Comparison of ENCODE assay signal across 11 mouse cellular contexts in the genomic region with DNA sequence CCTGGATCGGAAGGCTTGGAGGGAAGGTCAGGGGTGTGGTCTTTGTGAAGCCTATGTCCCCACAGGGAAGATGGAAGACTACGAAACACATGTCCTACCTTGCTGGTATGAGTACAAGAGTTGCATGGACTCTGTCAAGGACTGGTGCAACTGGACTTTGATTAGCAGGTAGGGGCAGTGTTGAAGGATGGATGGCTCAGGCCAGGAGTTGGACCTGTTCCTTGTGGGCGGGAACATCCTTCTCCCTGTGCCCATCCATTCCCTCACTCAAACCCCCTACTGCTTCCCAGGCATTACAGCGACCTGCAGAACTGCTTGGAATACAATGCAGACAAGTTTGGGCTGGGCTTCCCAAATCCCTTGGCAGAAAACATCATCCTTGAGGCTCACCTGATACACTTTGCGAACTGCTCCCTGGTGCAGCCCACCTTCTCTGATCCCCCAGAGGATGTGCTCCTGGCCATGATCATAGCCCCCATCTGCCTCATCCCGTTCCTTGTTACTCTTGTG. TPM values are rescaled to one million over a fixed set of nuclear protein-coding genes. Genes with fewer than 3 reads are reported as not detected.
DNase-seq lines count a peak whose midpoint lies in the region; ATAC-seq and TF ChIP-seq lines count a peak whose summit lies in the region.
"Had no signal": no experiment of that assay in that cellular context is flagged by ENCODE, and none has a peak within 500 bp of the region (broad histone marks: within the 10 kb centered on the region; RNA-seq: fewer than 3 reads in every experiment).

No protein-coding gene starts in this region.

- peak overlapping the region; percentile 62 for H3K4me3 ChIP-seq in heart, postnatal 0 days (ENCODE audit: low read depth, low read length)
- H3K4me3 ChIP-seq in kidney, embryonic 15.5 days (replicated peaks) = peak overlapping the region; percentile 57
- peak overlapping the region; percentile 54 for H3K4me3 ChIP-seq in midbrain, postnatal 0 days (ENCODE audit: low read depth, low read length)

- H3K9ac ChIP-seq in heart, postnatal 0 days (replicated peaks; ENCODE audit: low read depth, low read length) = peak overlapping the region; percentile 70
- H3K9ac ChIP-seq in kidney, embryonic 15.5 days = peak overlapping the region; percentile 0; the same call in 1 of the 2 replicates
- no peak overlapping the region for H3K9ac ChIP-seq in midbrain, postnatal 0 days (replicated peaks; ENCODE audit: low read length, poor library complexity, severe bottlenecking)

- H3K27me3 ChIP-seq in heart, postnatal 0 days (ENCODE audit: control insufficient read depth, insufficient read depth, low read length) = peaks cover 23% of the 10 kb centered on the region
- no peaks in the 10 kb centered on the region for H3K27me3 ChIP-seq in kidney, embryonic 15.5 days
- H3K27me3 ChIP-seq in midbrain, postnatal 0 days (ENCODE audit: insufficient read depth, low read length) = 0 out of 2 replicates have a peak, but pooled peaks cover 6% of the 10 kb centered on the region

- peak overlapping the region; percentile 88 for H3K27ac ChIP-seq in heart, postnatal 0 days (ENCODE audit: low read depth)
- H3K27ac ChIP-seq in kidney, embryonic 15.5 days = peak overlapping the region; percentile 77
- H3K27ac ChIP-seq in midbrain, postnatal 0 days (ENCODE audit: low read depth, low read length) = no peak overlapping the region

- ATAC-seq in heart, postnatal 0 days (ENCODE audit: insufficient read depth, low read depth) = no peak
- ATAC-seq in kidney, embryonic 15.5 days (replicated peaks; ENCODE audit: low FRiP score) = no peak
- ATAC-seq in midbrain, postnatal 0 days (ENCODE audit: low FRiP score) = no peak
- no peak for ATAC-seq in megakaryocyte progenitor cell, adult 5-6 weeks (replicated peaks; ENCODE audit: poor library complexity)

- H3K4me2 ChIP-seq in heart, postnatal 0 days (ENCODE audit: low read depth, low read length) = peak overlapping the region; percentile 79
- H3K4me2 ChIP-seq in kidney, embryonic 15.5 days = peak overlapping the region; percentile 75
- peak overlapping the region; percentile 83 for H3K4me2 ChIP-seq in midbrain, postnatal 0 days (ENCODE audit: low read depth, low read length, poor library complexity, severe bottlenecking)

- peak; percentile 47 for DNase-seq in kidney, adult 18-20 months
- no peak for DNase-seq in kidney, postnatal 14 days
- no peak for DNase-seq in heart, postnatal 0 days (ENCODE audit: low spot score)
- no peak for DNase-seq in midbrain, postnatal 0 days (ENCODE audit: low spot score)
- no peak for DNase-seq in spleen, postnatal 10 days (ENCODE audit: low spot score in 2 of 2)
- no peak for DNase-seq in spleen, postnatal 4 days (ENCODE audit: low spot score in 2 of 2)
- DNase-seq: adrenal gland, postnatal 25 days; layer of hippocampus, postnatal 36 days had no signal

- 70% methylated on average over 6 of the region's 6 CpGs for WGBS in heart, postnatal 0 days
- WGBS in kidney, embryonic 15.5 days = 82% methylated on average over 6 of the region's 6 CpGs
- 87% methylated on average over 6 of the region's 6 CpGs for WGBS in midbrain, postnatal 0 days

- no peak for TF ChIP-seq CTCF in heart, postnatal 0 days (IDR thresholded peaks at IDR 0.05; ENCODE audit: low read depth)
- no peak for TF ChIP-seq CTCF in midbrain, postnatal 0 days (IDR thresholded peaks at IDR 0.05)

- H3K36me3 ChIP-seq in heart, postnatal 0 days (replicated peaks; ENCODE audit: control insufficient read depth, insufficient read depth, low read length) = no peaks in the 10 kb centered on the region
- H3K36me3 ChIP-seq in kidney, embryonic 15.5 days = no peaks in the 10 kb centered on the region
- H3K36me3 ChIP-seq in midbrain, postnatal 0 days (ENCODE audit: insufficient read depth, low read length) = no peaks in the 10 kb centered on the region

- H3K9me3 ChIP-seq in heart, postnatal 0 days (replicated peaks; ENCODE audit: control insufficient read depth, low read length) = no peaks in the 10 kb centered on the region
- no peaks in the 10 kb centered on the region for H3K9me3 ChIP-seq in kidney, embryonic 15.5 days (replicated peaks)
- H3K9me3 ChIP-seq in midbrain, postnatal 0 days (ENCODE audit: low read length) = no peaks in the 10 kb centered on the region

- H3K4me1 ChIP-seq in heart, postnatal 0 days (ENCODE audit: control insufficient read depth, insufficient read depth) = peaks cover 11% of the 10 kb centered on the region; the same call in 1 of the 2 replicates
- peaks cover 52% of the 10 kb centered on the region for H3K4me1 ChIP-seq in kidney, embryonic 15.5 days
- no peaks in the 10 kb centered on the region for H3K4me1 ChIP-seq in midbrain, postnatal 0 days (ENCODE audit: insufficient read depth, low read length)

- no peak for TF ChIP-seq EP300 in heart, postnatal 0 days (IDR thresholded peaks at IDR 0.05; ENCODE audit: low read depth)

RNA-seq across cellular contexts. Expression of gene Ramp2, which starts 1.7 kb away (rescaled TPM):
- 159 and 253 TPM in 2 replicates for total RNA-seq in heart, postnatal 0 days (2014; rRNA removed; ENCODE audit: low replicate concordance)
- polyA plus RNA-seq in heart, postnatal 0 days (2015; fragmentation: Nextera tagmentation; extraction: Ambion mirVana) = 181 and 182 TPM in 2 replicates
- polyA plus RNA-seq in kidney, embryonic 15.5 days (2015; fragmentation: Nextera tagmentation; extraction: Ambion mirVana) = 220 and 232 TPM in 2 replicates
- total RNA-seq in midbrain, postnatal 0 days (2014; rRNA removed) = 55.0 and 67.5 TPM in 2 replicates
- polyA plus RNA-seq in midbrain, postnatal 0 days (2015; fragmentation: Nextera tagmentation; extraction: Ambion mirVana) = 95.3 and 103 TPM in 2 replicates
- 0.88 TPM in 1 of 2 replicates, not detected in the other for total RNA-seq in megakaryocyte progenitor cell, adult 5-6 weeks (2015)
- 1.9 TPM in 1 of 2 replicates, not detected in the other for total RNA-seq in megakaryocyte progenitor cell, adult 5-6 weeks (2017)
- total RNA-seq: neutrophil, adult 5-6 weeks had no signal

RNA-seq across cellular contexts. Expression of gene Vps25, which starts 5.9 kb away (rescaled TPM):
- total RNA-seq in heart, postnatal 0 days (2014; rRNA removed; ENCODE audit: low replicate concordance) = 99.2 and 116 TPM in 2 replicates
- polyA plus RNA-seq in heart, postnatal 0 days (2015; fragmentation: Nextera tagmentation; extraction: Ambion mirVana) = 125 and 130 TPM in 2 replicates
- 135 and 147 TPM in 2 replicates for polyA plus RNA-seq in kidney, embryonic 15.5 days (2015; fragmentation: Nextera tagmentation; extraction: Ambion mirVana)
- 77.3 and 82.3 TPM in 2 replicates for total RNA-seq in midbrain, postnatal 0 days (2014; rRNA removed)
- polyA plus RNA-seq in midbrain, postnatal 0 days (2015; fragmentation: Nextera tagmentation; extraction: Ambion mirVana) = 130 and 144 TPM in 2 replicates
- total RNA-seq in megakaryocyte progenitor cell, adult 5-6 weeks (2015) = 261 and 263 TPM in 2 replicates
- 70.4 and 86.9 TPM in 2 replicates for total RNA-seq in megakaryocyte progenitor cell, adult 5-6 weeks (2017)

RNA-seq across cellular contexts. Expression of gene Wnk4, which starts 12.8 kb away (rescaled TPM):
- total RNA-seq in heart, postnatal 0 days (2014; rRNA removed; ENCODE audit: low replicate concordance) = 2.0 and 3.2 TPM in 2 replicates
- polyA plus RNA-seq in heart, postnatal 0 days (2015; fragmentation: Nextera tagmentation; extraction: Ambion mirVana) = 3.8 and 4.0 TPM in 2 replicates
- 25.5 and 27.2 TPM in 2 replicates for polyA plus RNA-seq in kidney, embryonic 15.5 days (2015; fragmentation: Nextera tagmentation; extraction: Ambion mirVana)
- 4.2 and 8.1 TPM in 2 replicates for total RNA-seq in midbrain, postnatal 0 days (2014; rRNA removed)
- polyA plus RNA-seq in midbrain, postnatal 0 days (2015; fragmentation: Nextera tagmentation; extraction: Ambion mirVana) = 7.5 and 9.2 TPM in 2 replicates
- total RNA-seq in megakaryocyte progenitor cell, adult 5-6 weeks (2015) = not detected in 2 replicates
- not detected in 2 replicates for total RNA-seq in megakaryocyte progenitor cell, adult 5-6 weeks (2017)

RNA-seq across cellular contexts. Expression of gene Ezh1, which starts 21.3 kb away (rescaled TPM):
- 12.0 and 16.4 TPM in 2 replicates for total RNA-seq in heart, postnatal 0 days (2014; rRNA removed; ENCODE audit: low replicate concordance)
- 12.1 and 13.1 TPM in 2 replicates for polyA plus RNA-seq in heart, postnatal 0 days (2015; fragmentation: Nextera tagmentation; extraction: Ambion mirVana)
- polyA plus RNA-seq in kidney, embryonic 15.5 days (2015; fragmentation: Nextera tagmentation; extraction: Ambion mirVana) = 22.9 and 27.0 TPM in 2 replicates
- 26.5 and 40.0 TPM in 2 replicates for total RNA-seq in midbrain, postnatal 0 days (2014; rRNA removed)
- polyA plus RNA-seq in midbrain, postnatal 0 days (2015; fragmentation: Nextera tagmentation; extraction: Ambion mirVana) = 25.4 and 25.9 TPM in 2 replicates
- 13.8 and 15.8 TPM in 2 replicates for total RNA-seq in megakaryocyte progenitor cell, adult 5-6 weeks (2015)
- 13.2 and 15.8 TPM in 2 replicates for total RNA-seq in megakaryocyte progenitor cell, adult 5-6 weeks (2017)

RNA-seq across cellular contexts. Expression of gene Cntd1, which starts 31.2 kb away (rescaled TPM):
- total RNA-seq in heart, postnatal 0 days (2014; rRNA removed; ENCODE audit: low replicate concordance) = not detected in 2 replicates
- polyA plus RNA-seq in heart, postnatal 0 days (2015; fragmentation: Nextera tagmentation; extraction: Ambion mirVana) = 0.22 and 0.56 TPM in 2 replicates
- 1.6 and 3.1 TPM in 2 replicates for polyA plus RNA-seq in kidney, embryonic 15.5 days (2015; fragmentation: Nextera tagmentation; extraction: Ambion mirVana)
- total RNA-seq in midbrain, postnatal 0 days (2014; rRNA removed) = not detected in 2 replicates
- 0.25 and 0.42 TPM in 2 replicates for polyA plus RNA-seq in midbrain, postnatal 0 days (2015; fragmentation: Nextera tagmentation; extraction: Ambion mirVana)
- 1.1 and 2.0 TPM in 2 replicates for total RNA-seq in megakaryocyte progenitor cell, adult 5-6 weeks (2015)
- total RNA-seq in megakaryocyte progenitor cell, adult 5-6 weeks (2017) = 1.2 and 1.3 TPM in 2 replicates

Comparison
In these comparisons a context has a peak if more than half of its experiments do, and no peak if none do; other contexts are left out.
1. RNA of gene Ramp2, which starts 1.7 kb away (total RNA-seq): 159 to 253 TPM in heart, postnatal 0 days and 55.0 to 67.5 TPM in midbrain, postnatal 0 days; 0.88 to 1.9 TPM in megakaryocyte progenitor cell, adult 5-6 weeks; every median in the first group is over 10 times any median in the second.
2. Peak in every context shown above with its lines, with median percentiles within 50 percentile points of each other: H3K4me2 ChIP-seq and H3K4me3 ChIP-seq.